Mouse (Mus musculus): ENCODE measurements around the gene Cd3eap. TPM values are rescaled to one million over a fixed set of nuclear protein-coding genes. Genes with fewer than 3 reads are reported as not detected.

The Cd3eap gene
- polyA plus RNA-seq, 1 experiment from 2014 or later = 15.0 TPM

DNA sequence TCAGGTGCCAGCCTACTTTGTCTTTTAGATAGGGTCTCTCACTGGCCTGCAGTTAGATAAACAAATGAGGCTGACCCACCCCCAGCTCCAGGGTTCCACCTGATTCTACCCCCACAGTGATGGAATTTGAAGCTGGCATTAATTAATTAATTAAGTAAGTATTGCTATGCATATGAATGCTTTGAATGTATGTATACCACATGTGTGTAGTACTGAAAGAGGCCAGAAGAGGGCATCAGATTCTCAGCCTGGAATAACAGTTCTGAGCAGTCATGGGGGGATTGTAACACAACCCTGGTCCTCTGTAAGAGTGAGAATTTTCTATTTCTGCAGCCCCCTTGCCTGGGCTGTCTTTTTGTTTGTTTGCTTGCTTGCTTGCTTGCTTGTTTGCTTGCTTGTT, 30.9 kb downstream of the Cd3eap start:
- no peaks in the 10 kb centered on the region for H3K36me3 ChIP-seq
- H3K9me3 ChIP-seq (replicated peaks) = 0 out of 2 replicates have a peak, but pooled peaks cover 3% of the 10 kb centered on the region
- peaks cover 46% of the 10 kb centered on the region for H3K4me1 ChIP-seq (replicated peaks)
- ATAC-seq (ENCODE audit: low read depth) (no peak), DNase-seq (no peak)
- H3K9ac ChIP-seq = no peak overlapping the region
- no peak overlapping the region for H3K27ac ChIP-seq
- peaks cover 34% of the 10 kb centered on the region for H3K27me3 ChIP-seq
- H3K4me3 ChIP-seq (replicated peaks) = no peak overlapping the region
- no peak overlapping the region for H3K4me2 ChIP-seq

DNA sequence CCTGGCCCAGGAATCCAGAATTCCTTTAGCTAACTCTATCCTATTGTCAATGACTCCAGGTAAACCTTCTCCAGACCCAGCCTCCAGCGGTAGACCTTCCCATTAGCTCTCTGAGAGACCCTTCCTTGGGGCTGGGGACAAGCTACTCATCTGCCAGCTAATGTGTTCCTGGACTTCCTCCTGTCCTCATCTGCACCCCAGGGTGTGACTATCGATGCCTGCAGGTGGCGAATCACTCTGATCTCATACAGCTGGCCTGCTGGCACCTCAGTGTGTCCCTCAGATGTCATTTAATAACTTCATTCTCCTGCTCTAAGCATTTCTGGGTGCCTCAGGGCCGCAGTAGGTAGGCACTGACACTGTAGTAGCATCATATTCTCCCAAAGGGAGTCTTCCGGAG, 31.5 kb downstream of the Cd3eap start:
- Histone ChIP-seq H3K4me3 (replicated peaks) (no peak overlapping the region), H3K27me3 (peaks cover 38% of the 10 kb centered on the region), H3K9ac (no peak overlapping the region), H3K9me3 (replicated peaks) (0 out of 2 replicates have a peak, but pooled peaks cover 3% of the 10 kb centered on the region), H3K27ac (no peak overlapping the region), H3K4me1 (replicated peaks) (peaks cover 42% of the 10 kb centered on the region), H3K36me3 (no peaks in the 10 kb centered on the region), H3K4me2 (peak overlapping the region; percentile 74)
- DNase-seq (no peak), ATAC-seq (ENCODE audit: low read depth) (no peak)
- WGBS (ENCODE audit: insufficient replicate concordance) = 67% methylated on average over 5 of the region's 5 CpGs

DNA sequence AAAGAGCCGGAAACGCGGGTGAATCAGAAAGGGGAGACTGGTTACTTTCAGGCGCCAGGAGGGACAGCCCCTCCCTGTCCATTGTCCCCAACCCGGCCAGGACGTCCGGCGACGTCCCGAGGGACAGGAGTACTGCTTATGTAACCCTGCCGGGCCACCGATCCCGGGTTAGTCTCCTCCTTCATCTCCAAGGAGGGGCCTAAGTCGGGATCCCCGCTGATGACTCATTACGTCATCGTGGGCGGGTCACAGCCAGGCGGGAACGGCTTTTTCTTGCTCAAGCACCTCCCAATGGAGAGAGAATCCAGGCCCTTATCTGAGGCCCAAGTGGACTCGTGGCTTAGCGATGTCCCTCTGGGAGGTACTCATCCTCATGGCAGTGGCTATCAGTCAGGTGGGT, 32.2 kb downstream of the Cd3eap start:
- Histone ChIP-seq H3K36me3 (no peaks in the 10 kb centered on the region), H3K4me2 (peak overlapping the region; percentile 74), H3K9ac (peak overlapping the region; percentile 38), H3K4me1 (replicated peaks) (peaks cover 36% of the 10 kb centered on the region), H3K4me3 (replicated peaks) (peak overlapping the region; percentile 45), H3K27ac (peak overlapping the region; percentile 50; the same call in 1 of the 2 replicates), H3K9me3 (replicated peaks) (0 out of 2 replicates have a peak, but pooled peaks cover 3% of the 10 kb centered on the region), H3K27me3 (peaks cover 38% of the 10 kb centered on the region)
- peak; percentile 76 for DNase-seq
- 1% methylated on average over 22 of the region's 22 CpGs for WGBS (ENCODE audit: insufficient replicate concordance)
- peak; percentile 71 for ATAC-seq (ENCODE audit: low read depth)

DNA sequence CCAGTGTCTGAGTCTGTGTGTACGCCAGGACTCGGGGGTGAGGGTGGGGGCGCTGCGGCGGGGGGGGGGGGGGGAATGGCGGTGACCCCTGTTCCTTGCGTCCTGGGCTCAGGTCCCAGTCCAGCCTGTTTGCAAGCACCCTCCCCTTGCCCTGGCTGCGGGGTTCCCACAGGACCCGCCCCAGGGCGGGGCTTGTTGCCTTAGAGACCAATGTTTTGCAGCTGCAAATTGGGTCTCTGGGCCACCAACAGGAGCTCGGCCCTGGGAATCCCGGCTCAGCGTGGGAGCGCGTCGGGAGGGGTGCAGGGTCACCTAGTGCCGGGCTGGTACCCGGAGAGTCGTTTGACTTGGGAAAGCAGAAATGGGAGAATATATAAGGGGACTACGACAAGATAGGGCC, 32.9 kb downstream of the Cd3eap start:
- peak; percentile 78 for DNase-seq
- ATAC-seq (ENCODE audit: low read depth) = peak; percentile 62
- H3K4me1 ChIP-seq (replicated peaks) = peaks cover 36% of the 10 kb centered on the region

DNA sequence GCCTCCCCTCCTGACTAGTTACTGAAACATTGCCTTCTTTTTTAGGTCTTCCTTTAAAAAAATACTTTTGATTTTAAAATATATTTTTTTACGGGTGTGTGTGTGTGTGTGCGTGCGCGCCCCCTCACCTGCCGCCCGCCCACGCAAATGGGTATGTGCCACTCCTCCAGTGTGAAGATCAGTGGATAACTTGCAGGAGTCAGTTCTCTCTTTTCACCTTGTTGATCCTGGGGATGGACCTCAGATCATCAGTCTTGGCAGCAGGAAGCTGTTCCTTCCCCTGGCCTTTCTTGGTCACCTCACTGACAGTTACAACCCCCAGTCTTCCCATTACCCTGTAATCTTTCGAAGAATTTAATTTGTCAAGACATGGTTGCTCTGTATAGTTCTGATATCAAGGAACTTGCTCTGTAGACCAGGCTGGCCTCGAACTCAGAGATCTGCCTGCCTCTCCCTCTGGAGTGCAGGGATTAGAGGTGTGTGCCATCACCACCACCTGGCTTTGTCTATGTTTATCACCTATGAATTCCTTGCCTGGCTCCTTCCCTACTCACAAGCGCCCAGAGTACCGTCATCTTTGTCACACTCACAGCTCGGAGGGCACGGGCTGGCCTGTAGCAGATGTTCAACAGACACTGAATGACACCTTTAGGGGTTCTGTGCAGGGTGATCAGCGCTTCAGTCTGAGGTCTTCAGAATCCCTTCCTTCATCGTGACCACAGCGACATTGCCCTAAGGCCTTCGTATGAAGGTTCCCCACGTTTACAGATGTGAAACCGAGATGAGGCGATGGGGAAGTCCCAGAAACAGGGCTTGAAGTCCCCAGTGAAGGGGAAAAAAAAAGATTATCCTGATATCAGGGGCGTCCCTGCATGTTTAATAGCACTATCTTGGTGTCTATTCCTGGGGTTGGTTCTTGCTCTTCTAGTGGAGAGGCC, 33.8 kb downstream of the Cd3eap start:
- no peak for DNase-seq
- peak overlapping the region; percentile 74 for H3K4me2 ChIP-seq

More for the DNA sequence above, 32.9 kb downstream of the Cd3eap start:
- Histone ChIP-seq H3K27me3 (peaks cover 39% of the 10 kb centered on the region), H3K27ac (no peak overlapping the region), H3K4me3 (replicated peaks) (peak overlapping the region; percentile 45), H3K9ac (peak overlapping the region; percentile 38), H3K9me3 (replicated peaks) (0 out of 2 replicates have a peak, but pooled peaks cover 3% of the 10 kb centered on the region), H3K36me3 (no peaks in the 10 kb centered on the region), H3K4me2 (peak overlapping the region; percentile 74)
- WGBS (ENCODE audit: insufficient replicate concordance) = under 1% methylated on average over 18 of the region's 20 CpGs

DNA sequence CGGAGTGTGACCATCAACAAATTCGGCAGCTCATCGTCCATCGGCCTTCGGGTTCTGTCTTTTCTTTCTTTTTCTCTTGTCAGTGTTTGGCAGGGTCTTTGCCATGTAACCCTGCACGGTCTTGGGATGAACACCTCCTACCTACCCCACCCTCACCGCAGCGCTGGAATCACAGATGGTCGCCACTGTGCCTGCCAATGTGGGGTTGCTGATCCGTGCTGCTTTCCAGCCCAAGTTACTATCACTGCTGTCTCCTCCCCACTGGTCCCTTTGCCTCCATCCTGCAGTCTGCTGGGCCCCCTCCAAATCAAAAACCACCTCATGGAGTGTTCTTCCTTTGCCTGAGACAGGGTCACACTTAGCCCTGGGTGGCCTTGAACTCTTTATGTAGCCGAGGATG, 35.1 kb downstream of the Cd3eap start:
- 0 out of 2 replicates have a peak, but pooled peaks cover 3% of the 10 kb centered on the region for H3K9me3 ChIP-seq (replicated peaks)
- no peak overlapping the region for H3K4me3 ChIP-seq (replicated peaks)
- H3K27ac ChIP-seq = no peak overlapping the region
- no peaks in the 10 kb centered on the region for H3K36me3 ChIP-seq
- H3K27me3 ChIP-seq = peaks cover 50% of the 10 kb centered on the region
- ATAC-seq (ENCODE audit: low read depth) (no peak), DNase-seq (no peak)
- peaks cover 44% of the 10 kb centered on the region for H3K4me1 ChIP-seq (replicated peaks)
- no peak overlapping the region for H3K4me2 ChIP-seq
- no peak overlapping the region for H3K9ac ChIP-seq
- WGBS (ENCODE audit: insufficient replicate concordance) = 72% methylated on average over 11 of the region's 11 CpGs

More for the DNA sequence above, 33.8 kb downstream of the Cd3eap start:
- WGBS (ENCODE audit: insufficient replicate concordance) = 50% methylated on average over 21 of the region's 21 CpGs
- Histone ChIP-seq H3K4me1 (replicated peaks) (peaks cover 36% of the 10 kb centered on the region), H3K9me3 (replicated peaks) (0 out of 2 replicates have a peak, but pooled peaks cover 3% of the 10 kb centered on the region), H3K4me3 (replicated peaks) (peak overlapping the region; percentile 45; the same call in 1 of the 2 replicates), H3K9ac (peak overlapping the region; percentile 38), H3K27ac (no peak overlapping the region), H3K27me3 (peaks cover 41% of the 10 kb centered on the region), H3K36me3 (no peaks in the 10 kb centered on the region)
- ATAC-seq (ENCODE audit: low read depth) = peak; percentile 45; the same call in 1 of the 2 replicates

DNA sequence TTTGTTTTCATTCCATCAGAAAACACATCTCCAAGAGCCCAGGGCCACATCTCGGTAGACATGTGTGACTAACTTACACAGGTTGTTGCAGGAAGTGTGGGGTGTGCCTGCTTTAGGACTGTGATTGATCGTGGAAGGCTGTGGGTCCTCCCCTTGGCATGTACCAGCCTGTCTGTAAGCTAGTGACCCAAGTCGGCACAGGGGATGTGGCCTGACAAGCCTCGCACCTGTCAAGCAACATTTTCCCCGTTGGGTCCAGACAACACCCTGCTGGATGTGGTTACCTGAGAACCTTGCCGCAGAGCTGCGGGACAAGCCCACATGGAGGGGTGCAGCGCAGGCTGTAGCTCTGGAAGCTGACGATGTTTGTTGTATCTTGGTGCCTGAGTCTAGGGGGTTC, 36.8 kb downstream of the Cd3eap start:
- Histone ChIP-seq H3K27me3 (peaks cover 68% of the 10 kb centered on the region), H3K9ac (no peak overlapping the region), H3K4me1 (replicated peaks) (peaks cover 37% of the 10 kb centered on the region), H3K4me3 (replicated peaks) (no peak overlapping the region), H3K27ac (no peak overlapping the region), H3K36me3 (no peaks in the 10 kb centered on the region), H3K4me2 (no peak overlapping the region), H3K9me3 (replicated peaks) (no peaks in the 10 kb centered on the region)
- ATAC-seq (ENCODE audit: low read depth) (no peak), DNase-seq (no peak)
- 39% methylated on average over 9 of the region's 9 CpGs for WGBS (ENCODE audit: insufficient replicate concordance)

DNA sequence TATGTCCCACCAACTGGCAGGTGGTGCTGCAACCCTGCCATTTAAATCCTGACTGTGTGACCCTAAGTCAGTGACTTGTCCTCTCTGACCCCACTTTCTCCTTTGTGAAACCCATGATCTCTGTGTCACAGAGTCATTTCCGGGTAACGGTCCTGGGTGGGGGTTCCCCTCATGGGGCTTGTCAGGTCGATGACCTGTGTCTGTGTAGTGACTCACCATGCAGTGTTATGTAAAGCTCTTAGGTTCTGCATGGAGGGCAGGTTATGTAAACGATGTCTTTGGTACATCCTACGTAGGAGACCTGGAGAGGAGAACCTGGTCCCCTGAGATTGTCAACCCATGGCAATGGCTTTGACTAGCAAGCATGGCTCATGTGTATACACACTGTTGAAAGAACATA, 37.8 kb downstream of the Cd3eap start:
- Histone ChIP-seq H3K27me3 (peaks cover 78% of the 10 kb centered on the region), H3K4me3 (replicated peaks) (no peak overlapping the region), H3K9me3 (replicated peaks) (no peaks in the 10 kb centered on the region), H3K4me1 (replicated peaks) (peaks cover 26% of the 10 kb centered on the region), H3K9ac (no peak overlapping the region), H3K36me3 (no peaks in the 10 kb centered on the region), H3K27ac (no peak overlapping the region), H3K4me2 (no peak overlapping the region)
- ATAC-seq (ENCODE audit: low read depth) (no peak), DNase-seq (no peak)
- WGBS (ENCODE audit: insufficient replicate concordance) = 44% methylated on average over 5 of the region's 5 CpGs

DNA sequence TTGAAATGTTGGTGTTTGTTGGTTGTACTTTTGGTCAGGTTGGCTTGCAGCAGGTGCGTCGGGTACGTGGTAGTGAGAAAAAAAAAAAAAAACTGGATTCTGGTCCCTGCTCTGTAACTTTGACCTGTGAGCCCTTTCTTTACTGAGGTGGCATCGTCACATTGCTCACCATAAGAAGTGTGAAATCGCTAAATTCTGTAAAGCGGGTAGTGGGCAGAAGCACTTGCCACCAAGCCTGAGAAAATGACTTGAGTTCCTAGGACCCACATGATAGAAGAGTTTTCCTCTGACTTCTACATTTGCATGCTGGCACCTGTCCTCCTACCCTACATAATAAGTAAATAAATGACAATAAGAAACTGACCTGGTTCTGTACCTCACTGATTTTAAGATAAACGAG, 38.6 kb downstream of the Cd3eap start:
- Histone ChIP-seq H3K4me1 (replicated peaks) (peaks cover 18% of the 10 kb centered on the region), H3K4me2 (peak overlapping the region; percentile 69), H3K9me3 (replicated peaks) (no peaks in the 10 kb centered on the region), H3K27me3 (peaks cover 86% of the 10 kb centered on the region), H3K4me3 (replicated peaks) (peak overlapping the region; percentile 46; the same call in 1 of the 2 replicates), H3K36me3 (no peaks in the 10 kb centered on the region), H3K9ac (no peak overlapping the region), H3K27ac (no peak overlapping the region)
- 27% methylated on average over 7 of the region's 7 CpGs for WGBS (ENCODE audit: insufficient replicate concordance)
- ATAC-seq (ENCODE audit: low read depth) (no peak), DNase-seq (no peak)

DNA sequence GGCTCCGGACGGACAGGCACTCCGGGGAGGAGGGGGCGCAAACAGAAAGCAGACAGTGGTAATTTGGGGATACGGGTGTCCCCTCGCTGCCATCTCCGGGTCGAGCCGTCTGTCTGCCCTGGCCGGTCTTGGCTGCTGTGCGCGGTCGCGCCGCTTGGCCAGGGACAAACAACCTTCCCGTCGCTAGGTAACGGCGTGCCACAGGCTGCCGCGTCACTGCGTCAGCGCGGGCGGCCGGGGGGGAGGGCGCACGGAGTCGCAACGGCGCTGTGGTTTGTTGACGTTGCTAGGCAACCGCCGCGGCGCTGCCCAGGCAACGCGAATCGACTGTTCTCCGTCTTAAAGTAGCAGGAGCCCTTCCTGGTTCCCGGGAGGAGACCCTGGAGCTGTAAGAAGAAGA, 39.4 kb downstream of the Cd3eap start:
- Histone ChIP-seq H3K27ac (no peak overlapping the region), H3K4me3 (replicated peaks) (peak overlapping the region; percentile 46), H3K4me1 (replicated peaks) (peaks cover 14% of the 10 kb centered on the region), H3K9me3 (replicated peaks) (no peaks in the 10 kb centered on the region), H3K4me2 (peak overlapping the region; percentile 69), H3K36me3 (no peaks in the 10 kb centered on the region), H3K27me3 (peaks cover 94% of the 10 kb centered on the region), H3K9ac (no peak overlapping the region)
- DNase-seq (peak; percentile 74), ATAC-seq (ENCODE audit: low read depth) (peak; percentile 80)
- under 1% methylated on average over 41 of the region's 41 CpGs for WGBS (ENCODE audit: insufficient replicate concordance)

DNA sequence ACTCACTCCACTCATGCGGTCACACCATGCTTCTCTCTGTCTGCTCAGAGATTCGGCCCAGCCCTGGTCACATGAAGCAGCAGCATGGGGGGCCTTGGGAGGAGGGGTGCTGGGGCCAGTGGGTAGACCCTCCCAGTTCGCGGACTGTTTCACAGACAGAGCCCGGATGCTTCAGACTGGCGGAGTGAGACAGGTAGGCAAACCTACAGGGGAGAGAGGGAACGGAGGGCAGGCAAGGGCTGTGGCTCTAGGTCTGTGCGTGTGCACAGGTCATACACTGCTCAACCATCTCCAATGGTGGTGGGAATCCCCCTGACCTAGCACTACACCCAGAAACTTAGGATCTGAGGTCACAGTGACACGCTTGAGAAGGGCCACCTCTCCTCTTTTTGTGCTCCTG, 39.8 kb downstream of the Cd3eap start:
- no peaks in the 10 kb centered on the region for H3K9me3 ChIP-seq (replicated peaks)
- H3K4me2 ChIP-seq = peak overlapping the region; percentile 69
- peaks cover 98% of the 10 kb centered on the region for H3K27me3 ChIP-seq
- peaks cover 14% of the 10 kb centered on the region for H3K4me1 ChIP-seq (replicated peaks)
- H3K27ac ChIP-seq = no peak overlapping the region
- no peaks in the 10 kb centered on the region for H3K36me3 ChIP-seq
- no peak overlapping the region for H3K9ac ChIP-seq
- peak overlapping the region; percentile 46 for H3K4me3 ChIP-seq (replicated peaks)
- no peak for DNase-seq
- 16% methylated on average over 9 of the region's 9 CpGs for WGBS (ENCODE audit: insufficient replicate concordance)
- ATAC-seq (ENCODE audit: low read depth) = peak; percentile 49; the same call in 1 of the 2 replicates
